Mouse (Mus musculus) hindbrain, embryonic 16.5 days (tissue): ENCODE data around the gene Atad2b. TPM values are rescaled to one million over a fixed set of nuclear protein-coding genes. Genes with fewer than 3 reads are reported as not detected.
"Not testable (repeated sequence)": the region's sequence is repeated elsewhere in the genome, so short reads cannot be mapped to it uniquely, and the experiment has no call there.

Experiments used
- ATAC-seq: fragments of 200-750 bp; cut with Nextera tagmentation; 2 replicates; pipeline ENCODE4 v1.8.0; 2017; ENCODE audit warnings: moderate TSS enrichment, moderate library complexity
- H3K27ac ChIP-seq: fragments of 300-500 bp; sonication (generic); 2 replicates; pipeline ENCODE4 v1.5.1; 2014; ENCODE audit warnings: low read depth, mild to moderate bottlenecking, control low read depth, low read length, moderate library complexity
- H3K27me3 ChIP-seq: fragments of 300-500 bp; sonication (generic); replicated peaks from 2 replicates; pipeline ENCODE4 v1.6.1; 2014; ENCODE audit warnings: low read length; ENCODE audit not compliant: control insufficient read depth, insufficient read depth
- H3K36me3 ChIP-seq: fragments of 300-500 bp; sonication (generic); 2 replicates; pipeline ENCODE4 v1.6.1; 2014; ENCODE audit warnings: mild to moderate bottlenecking, low read length, moderate library complexity, mixed read lengths; ENCODE audit not compliant: control insufficient read depth, insufficient read depth
- H3K4me1 ChIP-seq: fragments of 300-500 bp; sonication (generic); 2 replicates; pipeline ENCODE4 v1.6.1; 2014; ENCODE audit warnings: low read depth, low read length; ENCODE audit not compliant: control insufficient read depth, insufficient read depth
- H3K4me2 ChIP-seq: fragments of 300-500 bp; sonication (generic); 2 replicates; pipeline ENCODE4 v1.6.1; 2014; ENCODE audit warnings: mild to moderate bottlenecking, low read length, control low read depth, moderate library complexity
- H3K4me3 ChIP-seq: fragments of 300-500 bp; sonication (generic); 2 replicates; pipeline ENCODE4 v1.5.1; 2014; ENCODE audit warnings: mild to moderate bottlenecking, low read length, control low read depth, moderate library complexity
- H3K9ac ChIP-seq: fragments of 300-500 bp; sonication (generic); 2 replicates; pipeline ENCODE4 v1.6.1; 2014; ENCODE audit warnings: low read depth, mild to moderate bottlenecking, control low read depth, low read length, moderate library complexity
- H3K9me3 ChIP-seq: fragments of 300-500 bp; sonication (generic); 2 replicates; pipeline ENCODE4 v1.6.1; 2014; ENCODE audit warnings: mild to moderate bottlenecking, low read length, moderate library complexity; ENCODE audit not compliant: control insufficient read depth
- WGBS: fragments of 180-500 bp; shearing (Covaris S2); extraction: QIAGEN DNeasy Blood & Tissue Kit; methylation state at CpG from one replicate; pipeline ENCODE4 v1.1.7; 2014; 5-methylcytosine and 5-hydroxymethylcytosine counted together
- polyA plus RNA-seq: library from polyadenylated mRNA; unstranded; fragments of >200 nt; fragmentation: Nextera tagmentation; extraction: Ambion mirVana; gene quantifications from 2 replicates; pipeline ENCODE4 v1.2.1, GENCODE M21; 2015

Atad2b gene
- polyA plus RNA-seq, 1 experiment from 2014 or later = 5.9 TPM

DNA sequence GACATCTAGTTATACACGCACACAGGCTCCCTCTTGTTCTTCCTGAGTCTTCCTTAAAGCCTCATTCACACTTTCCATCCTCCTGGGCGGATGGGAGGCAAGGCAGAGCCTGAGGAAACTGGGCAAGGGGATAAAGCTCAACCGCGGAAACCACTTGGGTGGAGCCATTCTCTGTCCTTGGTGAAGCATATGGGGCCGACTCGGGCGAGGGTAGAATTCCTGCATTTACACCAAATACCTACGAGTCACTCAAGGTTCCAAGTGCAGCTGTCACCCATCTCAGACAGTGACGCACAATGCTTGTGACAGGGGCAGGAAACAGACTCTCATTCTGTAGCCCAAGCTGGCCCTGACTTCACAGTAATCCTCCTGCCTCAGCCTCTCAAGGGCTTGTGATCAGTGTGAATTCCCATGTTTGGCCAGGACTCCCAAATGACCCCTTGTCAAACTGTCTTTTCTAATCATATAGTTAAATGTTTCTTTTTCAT, 38.8 kb upstream of the Atad2b start:
- ATAC-seq = no peak
- Histone ChIP-seq H3K36me3 (peaks cover 18% of the 10 kb centered on the region), H3K9me3 (no peaks in the 10 kb centered on the region; the same call in 1 of the 2 replicates), H3K27me3 (no peaks in the 10 kb centered on the region), H3K4me2 (no peak overlapping the region), H3K27ac (no peak overlapping the region), H3K4me3 (no peak overlapping the region), H3K9ac (no peak overlapping the region), H3K4me1 (peaks cover 10% of the 10 kb centered on the region)
- 78% methylated on average over 9 of the region's 9 CpGs for WGBS

DNA sequence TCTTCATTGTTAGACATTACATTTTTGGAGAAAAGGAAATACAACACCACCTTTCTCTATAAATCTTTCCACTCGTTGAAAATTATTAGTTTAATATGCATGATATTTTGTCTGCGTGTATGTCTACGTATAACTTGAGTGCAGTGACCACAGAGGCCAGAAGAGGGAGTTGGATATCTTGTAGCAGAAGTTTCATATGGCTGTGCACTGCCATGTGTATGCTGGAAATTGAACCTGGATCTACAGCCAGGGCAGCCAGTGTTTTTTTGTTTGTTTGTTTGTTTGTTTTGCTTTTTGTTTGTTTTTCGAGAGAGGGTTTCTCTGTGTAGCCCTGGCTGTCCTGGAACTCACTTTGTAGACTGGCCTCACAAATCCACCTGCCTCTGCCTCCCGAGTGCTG, 38.1 kb upstream of the Atad2b start:
- 95% methylated on average over 5 of the region's 5 CpGs for WGBS
- Histone ChIP-seq H3K9ac (no peak overlapping the region), H3K36me3 (peaks cover 18% of the 10 kb centered on the region), H3K9me3 (no peaks in the 10 kb centered on the region; the same call in 1 of the 2 replicates), H3K4me3 (no peak overlapping the region), H3K27ac (no peak overlapping the region), H3K4me1 (peaks cover 6% of the 10 kb centered on the region), H3K4me2 (no peak overlapping the region), H3K27me3 (no peaks in the 10 kb centered on the region)
- ATAC-seq = no peak

DNA sequence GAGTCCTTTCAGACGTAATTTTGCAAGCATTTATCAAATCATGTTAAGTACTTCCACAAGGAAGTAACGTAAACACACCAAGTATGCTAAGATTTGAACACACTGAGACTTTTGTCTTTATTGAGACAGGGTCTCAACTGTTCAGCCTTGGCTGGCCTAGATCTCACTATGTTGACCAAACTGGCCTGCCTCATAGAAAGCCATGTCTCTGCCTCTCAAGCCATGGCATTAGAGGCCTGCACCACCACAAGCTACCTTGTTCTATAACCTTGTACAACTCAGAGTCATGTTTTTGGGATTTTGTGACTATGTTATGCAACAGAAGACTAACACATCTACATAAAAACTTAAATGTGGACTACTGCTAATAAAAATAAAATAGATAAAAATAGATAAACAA, 35.1 kb upstream of the Atad2b start:
- Histone ChIP-seq H3K4me3 (no peak overlapping the region), H3K36me3 (peaks cover 18% of the 10 kb centered on the region), H3K9ac (no peak overlapping the region), H3K27ac (no peak overlapping the region), H3K27me3 (no peaks in the 10 kb centered on the region), H3K4me2 (no peak overlapping the region), H3K9me3 (no peaks in the 10 kb centered on the region; the same call in 1 of the 2 replicates), H3K4me1 (no peaks in the 10 kb centered on the region)
- no peak for ATAC-seq
- WGBS = 91% methylated on average over 2 of the region's 2 CpGs

DNA sequence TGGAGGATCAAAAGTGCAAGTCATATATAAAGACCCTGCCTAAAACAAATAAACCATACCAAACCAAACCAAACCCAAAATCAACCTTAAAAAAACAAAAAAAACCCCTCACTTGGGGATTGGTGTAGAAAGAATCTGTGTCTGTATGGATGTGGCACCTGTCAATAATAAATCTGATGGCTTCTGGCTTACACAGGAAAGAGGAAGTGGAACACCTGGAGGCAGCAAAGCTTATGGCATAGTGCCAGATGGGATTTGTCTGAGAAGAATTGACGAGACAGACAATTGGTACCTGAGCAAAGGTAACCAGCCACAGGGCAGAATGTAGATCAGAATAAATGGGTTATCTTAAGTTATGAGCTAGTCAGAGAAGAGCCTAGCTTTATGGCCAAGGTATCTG, 32.1 kb upstream of the Atad2b start:
- no peak for ATAC-seq
- H3K4me1 ChIP-seq = no peaks in the 10 kb centered on the region
- 67% methylated on average over 1 of the region's 1 CpGs for WGBS

DNA sequence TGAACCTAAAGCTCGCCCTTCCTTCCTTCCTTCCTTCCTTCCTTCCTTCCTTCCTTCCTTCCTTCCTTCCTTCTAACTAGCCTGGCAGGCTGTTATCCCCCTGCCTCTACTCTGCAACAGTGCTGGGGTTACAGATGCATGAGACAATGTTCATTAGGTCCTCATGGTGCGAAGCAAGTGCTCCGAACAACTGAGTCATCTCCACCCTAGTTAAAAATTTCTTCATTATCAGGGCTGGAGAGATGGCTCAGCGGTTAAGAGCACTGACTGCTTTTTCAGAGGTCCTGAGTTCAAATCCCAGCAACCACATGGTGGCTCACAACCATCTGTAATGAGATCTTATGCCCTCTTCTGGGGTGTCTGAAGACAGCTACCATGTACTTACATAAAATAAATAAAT, 30.6 kb upstream of the Atad2b start:
- WGBS = 96% methylated on average over 4 of the region's 4 CpGs
- H3K9ac ChIP-seq, H3K36me3 ChIP-seq, H3K4me1 ChIP-seq, H3K27ac ChIP-seq, H3K9me3 ChIP-seq, H3K4me3 ChIP-seq, ATAC-seq, H3K27me3 ChIP-seq, H3K4me2 ChIP-seq: not testable (repeated sequence)

More for the DNA sequence above, 32.1 kb upstream of the Atad2b start:
- no peak overlapping the region for H3K27ac ChIP-seq
- H3K4me2 ChIP-seq = no peak overlapping the region
- H3K4me3 ChIP-seq = no peak overlapping the region
- no peaks in the 10 kb centered on the region for H3K27me3 ChIP-seq
- H3K36me3 ChIP-seq = peaks cover 10% of the 10 kb centered on the region
- H3K9me3 ChIP-seq = no peaks in the 10 kb centered on the region
- H3K9ac ChIP-seq = no peak overlapping the region

DNA sequence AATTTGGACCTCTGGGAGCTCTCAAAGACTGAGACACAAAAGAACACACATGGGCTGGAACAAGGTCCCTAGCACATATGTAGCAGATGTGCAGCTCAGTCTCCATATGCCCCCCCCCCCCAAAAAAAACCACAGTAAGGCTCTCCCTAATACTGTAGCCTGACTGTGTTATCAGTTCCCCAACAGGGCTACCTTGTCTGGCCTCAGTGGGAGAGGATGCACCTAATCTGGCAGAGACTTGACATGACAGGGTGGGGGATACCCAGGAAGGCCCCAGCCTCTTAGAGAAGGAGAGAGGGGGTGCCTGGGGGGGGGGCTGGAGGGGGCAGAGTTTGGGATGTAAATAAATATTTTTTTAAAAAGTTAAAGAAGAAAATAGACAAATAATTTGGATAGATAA, 28.4 kb upstream of the Atad2b start:
- Histone ChIP-seq H3K4me1 (no peaks in the 10 kb centered on the region), H3K27ac (no peak overlapping the region), H3K9me3 (no peaks in the 10 kb centered on the region), H3K4me3 (no peak overlapping the region), H3K9ac (no peak overlapping the region), H3K36me3 (no peaks in the 10 kb centered on the region), H3K27me3 (no peaks in the 10 kb centered on the region), H3K4me2 (no peak overlapping the region)
- no peak for ATAC-seq

DNA sequence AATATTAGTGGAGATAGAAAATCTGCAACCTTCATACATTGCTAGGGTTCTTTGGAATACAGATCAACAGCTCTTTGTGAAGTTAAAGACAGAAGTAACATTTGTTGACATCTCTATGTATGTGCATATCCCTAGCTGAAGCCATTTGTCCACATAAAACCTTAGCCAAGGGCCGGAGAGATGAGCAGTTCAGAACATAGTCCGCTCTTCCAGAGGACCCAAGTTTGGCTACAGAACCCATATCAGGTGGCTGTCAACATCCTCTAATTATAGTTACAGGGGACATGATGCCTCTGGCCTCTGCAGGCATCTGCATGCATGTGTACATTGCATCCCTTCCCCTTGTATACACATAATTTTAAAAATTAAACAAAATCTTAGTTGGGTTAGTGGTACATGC, 27.9 kb upstream of the Atad2b start:
- no peaks in the 10 kb centered on the region for H3K9me3 ChIP-seq
- no peaks in the 10 kb centered on the region for H3K4me1 ChIP-seq
- no peaks in the 10 kb centered on the region for H3K27me3 ChIP-seq
- H3K4me2 ChIP-seq = no peak overlapping the region
- no peaks in the 10 kb centered on the region for H3K36me3 ChIP-seq
- H3K9ac ChIP-seq = no peak overlapping the region
- 95% methylated on average over 2 of the region's 2 CpGs for WGBS
- H3K27ac ChIP-seq = no peak overlapping the region
- ATAC-seq = no peak
- H3K4me3 ChIP-seq = no peak overlapping the region

DNA sequence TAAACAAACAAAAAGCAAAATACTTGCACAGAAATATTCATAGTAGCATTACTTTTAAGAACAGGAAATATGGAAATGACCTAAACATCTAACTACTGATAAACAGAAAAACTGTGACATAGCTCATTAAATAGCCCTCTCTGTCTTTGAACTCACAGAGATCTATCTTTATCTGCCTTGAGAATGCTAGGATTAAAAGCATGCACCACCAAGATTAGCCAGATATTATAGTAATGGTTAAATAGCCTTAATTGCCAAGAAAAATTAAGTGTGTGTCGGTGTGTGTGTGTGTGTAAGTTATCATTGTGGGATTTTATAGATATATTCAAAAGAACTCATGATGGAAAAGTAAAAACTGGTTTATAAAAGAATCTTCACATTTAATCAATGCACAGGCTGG, 27.3 kb upstream of the Atad2b start:
- Histone ChIP-seq H3K27me3 (no peaks in the 10 kb centered on the region), H3K9ac (no peak overlapping the region), H3K4me2 (no peak overlapping the region), H3K27ac (no peak overlapping the region), H3K36me3 (no peaks in the 10 kb centered on the region), H3K4me3 (no peak overlapping the region), H3K4me1 (no peaks in the 10 kb centered on the region), H3K9me3 (no peaks in the 10 kb centered on the region)
- WGBS = 93% methylated on average over 1 of the region's 1 CpGs
- no peak for ATAC-seq

DNA sequence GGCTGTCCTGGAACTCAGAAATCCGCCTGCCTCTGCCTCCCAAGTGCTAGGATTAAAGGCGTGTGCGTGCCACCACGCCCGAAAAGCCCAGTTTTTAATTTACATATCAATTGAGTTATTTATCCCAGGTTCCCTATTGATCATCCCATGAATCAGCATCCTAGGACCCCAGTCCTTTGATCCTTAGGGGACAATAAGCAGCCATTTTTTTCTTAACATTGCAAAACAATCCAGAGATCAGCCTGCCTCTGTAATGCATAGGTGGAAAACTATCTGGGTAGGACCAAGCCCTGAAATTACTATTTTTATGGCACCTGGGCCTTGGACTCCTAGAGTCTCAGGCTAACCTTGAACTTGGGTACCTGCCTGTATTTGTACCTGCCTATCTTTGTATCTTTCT, 19.1 kb upstream of the Atad2b start:
- no peaks in the 10 kb centered on the region for H3K27me3 ChIP-seq
- H3K4me2 ChIP-seq = no peak overlapping the region
- H3K4me1 ChIP-seq = no peaks in the 10 kb centered on the region
- no peak overlapping the region for H3K9ac ChIP-seq
- no peak overlapping the region for H3K4me3 ChIP-seq
- no peaks in the 10 kb centered on the region for H3K36me3 ChIP-seq
- no peaks in the 10 kb centered on the region for H3K9me3 ChIP-seq
- no peak overlapping the region for H3K27ac ChIP-seq
- ATAC-seq = no peak
- 93% methylated on average over 5 of the region's 5 CpGs for WGBS

DNA sequence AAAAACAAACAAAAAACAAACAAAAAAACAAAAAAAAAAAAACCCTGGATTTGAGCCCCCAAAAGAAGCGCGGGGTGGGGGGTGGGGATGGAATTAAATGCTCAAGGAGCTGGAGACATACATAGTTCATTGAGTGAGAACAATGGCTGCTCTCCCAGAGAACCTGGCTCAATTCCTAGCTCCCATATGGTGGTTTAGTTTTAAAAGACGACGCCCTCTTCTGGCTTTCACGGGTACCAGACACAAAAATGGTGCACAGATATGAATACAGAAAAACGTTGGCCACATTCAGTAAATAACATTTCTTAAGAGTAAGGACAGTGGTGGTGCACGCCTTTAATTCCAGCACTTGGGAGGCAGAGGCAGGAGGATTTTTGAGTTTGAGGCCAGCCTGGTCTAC, 11.2 kb upstream of the Atad2b start:
- ATAC-seq = no peak

More for the DNA sequence above, 11.2 kb upstream of the Atad2b start:
- no peak overlapping the region for H3K9ac ChIP-seq
- H3K4me1 ChIP-seq = peaks cover 3% of the 10 kb centered on the region
- no peak overlapping the region for H3K4me3 ChIP-seq
- no peaks in the 10 kb centered on the region for H3K36me3 ChIP-seq
- no peaks in the 10 kb centered on the region for H3K9me3 ChIP-seq
- no peak overlapping the region for H3K27ac ChIP-seq
- no peaks in the 10 kb centered on the region for H3K27me3 ChIP-seq
- 74% methylated on average over 7 of the region's 7 CpGs for WGBS
- peak overlapping the region; percentile 76 for H3K4me2 ChIP-seq
